Mouse (Mus musculus) kidney, adult 2 months (tissue): ENCODE results near the gene Mif. TPM values are rescaled to one million over a fixed set of nuclear protein-coding genes. Genes with fewer than 3 reads are reported as not detected.

Experiments
- DNase-seq: peaks from one replicate; pipeline ENCODE4 v3.0.0; 2021
- H3K27ac ChIP-seq: fragments of 200-500 bp; 2 replicates; pipeline ENCODE4 v1.5.1; 2012; ENCODE audit warnings: low read depth, low read length, control low read depth, inconsistent platforms; ENCODE audit not compliant: insufficient read depth
- H3K27me3 ChIP-seq: fragments of 200-500 bp; replicated peaks from 2 replicates; pipeline ENCODE4 v1.6.1; 2012; ENCODE audit warnings: mild to moderate bottlenecking, moderate library complexity, low read length, inconsistent platforms; ENCODE audit not compliant: control insufficient read depth, insufficient read depth
- H3K36me3 ChIP-seq: fragments of 200-500 bp; 2 replicates; pipeline ENCODE4 v1.6.1; 2012; ENCODE audit warnings: mild to moderate bottlenecking, moderate library complexity, low read length, inconsistent platforms; ENCODE audit not compliant: control insufficient read depth, insufficient read depth
- H3K4me1 ChIP-seq: fragments of 200-500 bp; 2 replicates; pipeline ENCODE4 v1.6.1; 2011; ENCODE audit warnings: low read length; ENCODE audit not compliant: control insufficient read depth, insufficient read depth
- H3K4me3 ChIP-seq: fragments of 200-500 bp; 2 replicates; pipeline ENCODE4 v1.5.1; 2011; ENCODE audit warnings: mild to moderate bottlenecking, low read depth, low read length, control low read depth; ENCODE audit not compliant: insufficient read depth
- CTCF ChIP-seq: fragments of 200-500 bp; conservative IDR thresholded peaks from 2 replicates; pipeline ENCODE4 v1.5.1; 2011; ENCODE audit warnings: low read depth, mild to moderate bottlenecking, control low read depth, low read length, moderate library complexity, mixed read lengths; ENCODE audit not compliant: insufficient read depth, insufficient read length
- POLR2A ChIP-seq: fragments of 200-500 bp; IDR thresholded peaks from one replicate; pipeline ENCODE4 v1.6.1; 2011; ENCODE audit warnings: low read depth, low read length, control low read depth
- WGBS: fragments of 180-500 bp; shearing (Covaris S2); methylation state at CpG from one replicate; pipeline ENCODE4 v1.1.7; 2018; 5-methylcytosine and 5-hydroxymethylcytosine counted together
- polyA plus RNA-seq: library from polyadenylated mRNA; depleted of rRNA; stranded (reverse); fragments of >200 nt; gene quantifications from 2 replicates; pipeline ENCODE4 v1.2.3, GENCODE M21; 2012

The Mif gene
- polyA plus RNA-seq, 1 experiment = 3,280 TPM

DNA sequence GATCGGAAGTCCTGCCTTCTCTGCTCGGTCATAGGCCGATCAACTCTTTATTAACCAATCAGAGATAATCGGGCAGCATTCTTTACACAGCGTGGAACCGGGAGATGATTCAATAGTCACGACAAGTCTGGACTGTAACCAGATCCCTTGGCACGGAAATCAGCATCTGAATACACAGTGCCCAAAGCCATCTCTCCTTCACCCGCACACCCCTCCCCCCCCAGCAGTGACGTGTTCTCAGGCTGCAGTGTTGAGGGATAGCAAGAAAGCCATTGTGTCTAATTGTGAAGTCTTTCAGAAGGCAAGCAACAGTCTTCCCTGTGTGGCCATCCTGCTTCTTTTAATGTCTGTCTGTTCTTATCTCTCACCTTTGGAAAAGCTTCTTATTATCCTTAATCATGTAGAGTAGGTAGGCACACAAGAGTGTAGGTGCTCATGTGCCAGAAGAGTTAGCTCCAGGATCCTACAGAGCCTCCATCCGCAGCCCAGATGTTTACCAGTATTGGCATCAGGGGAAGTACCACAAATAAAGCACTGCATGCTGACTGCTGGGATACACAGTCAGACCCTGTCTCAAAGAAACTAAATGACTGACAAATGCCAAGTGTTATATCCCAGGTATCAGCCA is 13.0 kb upstream of the Mif start:
- WGBS = 5% methylated on average over 11 of the region's 11 CpGs
- Histone ChIP-seq H3K36me3 (no peaks in the 10 kb centered on the region), H3K27me3 (no peaks in the 10 kb centered on the region), H3K4me1 (peaks cover 9% of the 10 kb centered on the region; the same call in 1 of the 2 replicates), H3K4me3 (peak overlapping the region; percentile 46), H3K27ac (no peak overlapping the region)
- TF ChIP-seq CTCF = no peak
- peak; percentile 79 for DNase-seq

DNA sequence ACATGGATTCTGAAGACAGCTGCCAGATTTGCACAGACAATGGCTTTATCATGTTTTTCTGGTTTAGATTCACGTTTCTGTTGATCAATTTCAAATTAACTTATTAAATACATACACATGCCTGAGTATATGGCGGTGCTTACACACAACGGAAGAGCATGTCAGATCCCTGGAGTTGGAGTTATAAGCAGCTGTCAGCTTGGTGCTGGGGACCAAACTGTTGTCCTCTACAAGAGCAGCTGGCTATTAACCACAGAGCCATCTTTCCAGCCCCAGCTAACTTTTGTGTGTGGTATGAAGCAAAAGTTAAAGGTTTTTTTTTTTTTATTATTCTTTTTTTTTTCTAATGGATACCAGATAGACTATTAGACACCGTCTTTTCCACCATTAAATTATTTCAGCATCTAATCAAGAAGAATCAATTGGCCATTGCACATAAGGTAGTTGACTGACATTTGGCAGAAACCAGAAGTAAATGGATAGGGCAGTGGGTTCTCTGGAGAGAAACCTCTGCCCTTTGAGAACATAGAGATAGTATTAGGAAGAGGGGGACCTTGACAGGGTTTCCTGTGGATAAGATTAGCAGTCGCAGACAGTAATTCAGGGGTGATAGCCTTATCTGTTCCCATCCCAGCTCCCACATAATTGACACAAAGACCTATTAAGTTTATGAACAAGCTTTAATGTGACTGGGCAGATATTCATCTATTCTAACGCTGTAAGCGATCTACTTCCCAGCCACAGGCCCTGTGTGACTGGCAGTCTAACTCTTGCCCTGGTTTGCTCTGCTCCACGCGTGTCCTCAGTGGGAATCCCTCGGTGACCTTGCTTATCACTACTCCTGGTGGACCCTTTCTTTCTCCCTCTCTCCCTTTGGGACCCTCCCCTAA is 12.2 kb upstream of the Mif start:
- no peak for DNase-seq
- Histone ChIP-seq H3K4me3 (peak overlapping the region; percentile 46), H3K27ac (no peak overlapping the region), H3K27me3 (no peaks in the 10 kb centered on the region), H3K4me1 (peaks cover 9% of the 10 kb centered on the region; the same call in 1 of the 2 replicates), H3K36me3 (no peaks in the 10 kb centered on the region)
- no peak for TF ChIP-seq CTCF
- no peak for TF ChIP-seq POLR2A
- 48% methylated on average over 10 of the region's 10 CpGs for WGBS

DNA sequence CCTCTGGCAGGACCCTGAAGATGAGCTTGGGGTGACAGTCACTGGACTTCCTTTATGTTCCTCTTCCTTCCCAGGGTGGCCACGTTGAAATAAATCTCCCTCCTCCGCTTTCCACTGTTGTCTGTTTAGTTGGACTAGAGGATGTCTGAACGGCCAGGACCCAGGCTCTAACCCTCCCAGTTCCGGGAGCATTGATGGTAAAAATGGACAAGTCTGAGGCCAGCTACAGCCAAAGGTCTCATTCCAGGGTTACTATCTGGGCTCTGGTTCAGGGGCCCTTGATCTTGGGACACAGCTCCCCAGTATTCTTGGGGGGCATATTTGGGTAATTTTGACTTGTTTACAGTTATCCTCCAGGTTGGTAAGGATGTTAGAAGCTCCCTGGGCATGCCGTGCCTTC is 1.5 kb upstream of the Mif start:
- no peak overlapping the region for H3K4me3 ChIP-seq
- no peak for DNase-seq
- H3K27ac ChIP-seq = no peak overlapping the region
- no peaks in the 10 kb centered on the region for H3K36me3 ChIP-seq
- TF ChIP-seq CTCF (no peak), POLR2A (no peak)
- WGBS = 76% methylated on average over 5 of the region's 5 CpGs
- no peaks in the 10 kb centered on the region for H3K27me3 ChIP-seq
- H3K4me1 ChIP-seq = peaks cover 6% of the 10 kb centered on the region; the same call in 1 of the 2 replicates

DNA sequence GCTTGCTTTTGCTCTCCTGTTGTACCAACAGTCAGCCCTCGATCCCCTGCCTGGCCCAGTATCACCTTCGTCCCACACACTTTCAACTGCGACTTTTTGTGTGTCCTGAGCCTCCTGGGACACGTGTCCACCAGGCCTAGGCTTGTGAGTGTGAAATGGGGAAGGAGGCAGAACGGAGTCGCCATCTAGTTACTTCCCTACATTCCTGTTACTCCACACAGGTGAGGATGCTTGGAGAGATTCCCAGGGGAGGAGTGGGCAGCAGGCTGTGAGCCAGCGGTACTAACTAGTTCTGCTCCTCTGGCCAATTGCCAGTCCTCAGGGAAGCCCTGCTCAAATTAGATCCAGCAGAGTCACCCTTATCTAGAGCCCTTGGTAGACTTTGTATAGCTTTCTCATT is 706 bp upstream of the Mif start:
- Histone ChIP-seq H3K27ac (no peak overlapping the region), H3K4me1 (peaks cover 6% of the 10 kb centered on the region; the same call in 1 of the 2 replicates), H3K4me3 (no peak overlapping the region), H3K27me3 (no peaks in the 10 kb centered on the region), H3K36me3 (no peaks in the 10 kb centered on the region)
- WGBS = 57% methylated on average over 7 of the region's 7 CpGs
- no peak for TF ChIP-seq CTCF
- no peak for TF ChIP-seq POLR2A
- DNase-seq = no peak

DNA sequence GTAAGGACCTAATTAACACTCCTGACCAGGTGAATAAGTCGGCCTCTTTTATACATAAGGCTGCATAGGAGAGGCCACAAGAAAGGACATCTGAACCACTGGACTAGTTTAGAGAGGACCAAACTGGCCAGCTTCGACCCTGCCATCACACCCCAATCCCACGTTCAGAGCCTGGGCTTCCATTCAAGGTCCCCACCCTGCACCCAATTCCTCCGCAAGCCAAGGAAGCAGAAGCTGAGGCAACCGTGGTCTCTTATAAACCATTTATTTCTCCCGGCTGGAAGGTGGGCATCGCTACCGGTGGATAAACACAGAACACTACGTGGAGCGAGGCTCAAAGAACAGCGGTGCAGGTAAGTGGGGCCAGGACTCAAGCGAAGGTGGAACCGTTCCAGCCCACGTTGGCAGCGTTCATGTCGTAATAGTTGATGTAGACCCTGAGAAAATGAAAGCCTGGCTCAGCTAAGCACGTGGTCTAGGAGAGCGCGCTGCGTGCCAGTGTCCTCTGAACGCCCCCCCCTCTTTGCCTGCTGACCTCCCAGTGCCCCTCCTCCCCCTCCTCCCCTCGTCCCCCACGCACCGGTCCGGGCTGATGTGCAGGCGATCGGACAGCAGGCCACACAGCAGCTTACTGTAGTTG is 813 bp downstream of the Mif start:
- WGBS = 6% methylated on average over 25 of the region's 27 CpGs
- Histone ChIP-seq H3K4me1 (peaks cover 6% of the 10 kb centered on the region; the same call in 1 of the 2 replicates), H3K27ac (no peak overlapping the region; the same call in 1 of the 2 replicates), H3K4me3 (peak overlapping the region; percentile 89), H3K27me3 (no peaks in the 10 kb centered on the region), H3K36me3 (no peaks in the 10 kb centered on the region)
- TF ChIP-seq POLR2A = no peak
- DNase-seq = peak; percentile 45

DNA sequence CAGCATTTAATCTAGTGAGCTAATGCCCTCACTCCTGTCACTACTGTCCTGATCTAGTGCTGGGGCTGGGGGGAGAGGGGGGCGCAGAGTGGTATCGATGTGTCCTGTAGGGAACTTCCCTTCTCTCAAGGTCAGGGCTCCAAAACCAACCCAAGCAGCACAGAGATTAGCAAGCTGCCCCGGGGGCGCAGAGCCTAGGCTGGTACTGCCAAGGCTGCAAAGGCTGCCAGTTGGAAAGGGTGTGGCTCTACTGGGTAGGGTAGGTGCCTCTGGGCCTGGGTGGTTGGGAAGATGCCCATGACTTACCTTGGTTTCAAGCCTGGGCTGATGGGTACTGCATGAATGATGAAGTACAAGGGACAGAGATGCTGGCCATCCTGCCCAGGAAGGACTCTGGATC is 2.4 kb downstream of the Mif start:
- TF ChIP-seq POLR2A = no peak
- TF ChIP-seq CTCF = no peak
- Histone ChIP-seq H3K27ac (no peak overlapping the region), H3K27me3 (no peaks in the 10 kb centered on the region), H3K36me3 (no peaks in the 10 kb centered on the region), H3K4me3 (no peak overlapping the region), H3K4me1 (peaks cover 6% of the 10 kb centered on the region; the same call in 1 of the 2 replicates)
- DNase-seq = peak; percentile 58
- 74% methylated on average over 4 of the region's 4 CpGs for WGBS

DNA sequence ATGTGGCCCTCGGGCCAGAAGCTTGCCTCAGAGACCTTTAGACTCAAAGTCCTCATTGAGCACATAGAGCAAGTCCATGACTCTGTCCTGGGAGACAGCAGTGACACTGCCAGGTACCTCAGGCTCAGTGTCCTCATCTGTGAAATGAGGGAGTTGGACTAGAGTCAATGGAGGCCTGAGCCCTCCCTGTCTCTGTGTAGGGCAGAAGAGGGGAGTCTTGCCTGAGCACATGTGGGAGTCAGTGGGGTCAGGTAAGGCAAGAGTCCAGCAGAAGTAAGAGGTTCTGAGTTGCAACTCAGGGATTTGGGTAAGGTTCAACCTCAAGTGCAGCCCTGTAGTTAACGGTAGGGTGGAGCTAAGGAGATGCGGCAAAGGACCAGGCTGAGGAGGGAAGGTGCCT is 3.1 kb downstream of the Mif start:
- 46% methylated on average over 3 of the region's 3 CpGs for WGBS
- no peak overlapping the region for H3K27ac ChIP-seq
- no peaks in the 10 kb centered on the region for H3K27me3 ChIP-seq
- peak; percentile 51 for DNase-seq
- peaks cover 6% of the 10 kb centered on the region; the same call in 1 of the 2 replicates for H3K4me1 ChIP-seq
- TF ChIP-seq CTCF = no peak
- TF ChIP-seq POLR2A = no peak
- H3K36me3 ChIP-seq = no peaks in the 10 kb centered on the region
- no peak overlapping the region for H3K4me3 ChIP-seq
